Mouse (Mus musculus): ENCODE data around the gene Gm2000. TPM values are rescaled to one million over a fixed set of nuclear protein-coding genes. Genes with fewer than 3 reads are reported as not detected.
"Not testable (repeated sequence)": the region's sequence is repeated elsewhere in the genome, so short reads cannot be mapped to it uniquely, and the experiment has no call there.

The Gm2000 gene
- 47.2 and 49.4 TPM in 2 replicates for polyA plus RNA-seq (2012; rRNA removed)

- no peak for DNase-seq (ENCODE audit: extremely low spot score in 1 of 2, low spot score in 1 of 2)
Measured at GRCm38 (mm10) chr1:156365740-156366139, at the start of gene Gm2000. Gm2000 (plus strand) TSS chr1:156366040.

GRCm38 (mm10) chr1:156323126-156323525 lies 42.7 kb upstream of the Gm2000 start:
- no peak for DNase-seq (ENCODE audit: extremely low spot score in 1 of 2, low spot score in 1 of 2)

DNA sequence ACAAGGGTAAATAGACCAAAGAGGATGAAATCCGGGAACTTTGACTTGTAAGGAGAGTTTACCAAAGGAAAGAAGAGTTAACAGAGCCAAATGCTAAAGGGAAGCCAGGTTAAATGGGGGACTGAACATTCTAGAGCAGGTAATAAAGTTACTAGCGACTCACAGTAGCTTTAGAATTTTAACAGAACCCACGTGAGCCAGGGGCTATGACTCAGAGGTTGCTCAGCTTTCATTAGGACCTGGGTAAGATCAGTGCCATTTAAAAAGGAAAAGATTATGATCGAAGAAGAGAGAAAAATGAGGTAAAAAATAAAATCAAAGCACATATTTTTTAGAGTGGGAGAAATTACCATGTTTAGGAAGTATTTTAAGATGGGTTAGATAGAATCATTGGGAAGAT lies 25.0 kb upstream of the Gm2000 start:
- no peak for DNase-seq (ENCODE audit: extremely low spot score in 1 of 2, low spot score in 1 of 2)

GRCm38 (mm10) chr1:156344433-156344832 lies 21.4 kb upstream of the Gm2000 start:
- no peak for DNase-seq (ENCODE audit: extremely low spot score in 1 of 2, low spot score in 1 of 2)

GRCm38 (mm10) chr1:156345633-156346032 lies 20.2 kb upstream of the Gm2000 start:
- no peak for DNase-seq (ENCODE audit: extremely low spot score in 1 of 2, low spot score in 1 of 2)

DNA sequence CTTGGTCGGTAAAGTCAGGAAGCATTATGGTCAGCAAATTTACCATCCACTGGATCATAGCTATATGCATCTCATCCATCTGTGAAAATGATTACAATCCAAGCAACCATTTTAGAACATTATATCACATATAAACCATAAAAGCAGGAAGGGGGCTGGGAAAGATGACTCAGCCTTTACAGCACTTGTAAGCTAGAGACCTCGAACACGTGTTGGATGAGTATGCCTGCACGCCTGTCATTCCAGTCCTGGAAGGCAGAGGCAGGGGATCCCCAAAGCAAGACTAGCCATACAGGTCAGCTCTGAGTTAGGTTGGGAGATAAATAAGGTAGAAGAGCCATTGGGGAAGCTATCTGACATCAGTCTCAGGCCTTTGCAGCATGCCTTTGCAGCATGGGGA lies 16.8 kb upstream of the Gm2000 start:
- DNase-seq (ENCODE audit: extremely low spot score in 1 of 2, low spot score in 1 of 2), result no peak

DNA sequence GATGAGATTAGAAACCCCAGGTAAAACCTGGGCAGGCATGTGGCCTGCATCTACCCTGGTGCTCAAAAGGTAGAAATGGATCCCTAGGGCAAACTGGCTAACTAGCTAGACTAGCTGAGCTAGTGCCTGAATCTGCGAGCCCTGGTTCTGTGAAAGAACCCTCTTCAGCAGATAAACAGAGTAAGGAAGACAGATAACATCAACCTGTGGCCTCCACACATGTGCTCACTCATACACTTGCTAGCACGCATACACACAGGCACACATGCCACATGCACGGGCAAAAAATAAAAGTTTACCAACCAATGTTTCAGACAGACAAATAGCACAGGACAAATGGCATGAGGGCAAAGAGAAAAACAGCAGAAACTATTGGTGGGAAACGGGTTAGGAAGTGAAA lies 15.4 kb upstream of the Gm2000 start:
- no peak for DNase-seq (ENCODE audit: extremely low spot score in 1 of 2, low spot score in 1 of 2)

DNA sequence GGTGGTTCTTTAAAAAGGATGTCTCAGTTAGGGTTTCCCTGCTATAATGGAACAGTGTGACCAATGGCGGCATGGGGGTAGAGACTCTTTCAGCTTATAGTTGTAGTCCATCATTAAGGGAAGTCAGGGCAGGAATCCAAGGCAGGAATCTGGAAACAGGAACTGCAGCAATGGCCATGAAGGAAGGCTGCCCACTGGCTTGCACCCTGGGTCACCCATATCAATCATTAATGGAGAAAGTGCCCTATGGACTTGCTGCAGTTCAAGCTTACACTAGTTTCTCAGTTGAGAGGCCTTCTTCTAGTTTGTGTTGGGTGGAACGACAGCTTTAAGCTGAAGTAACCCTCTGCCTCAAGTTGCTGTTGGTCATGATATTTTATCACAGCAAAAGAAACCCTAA lies 13.4 kb upstream of the Gm2000 start:
- no peak for DNase-seq (ENCODE audit: extremely low spot score in 1 of 2, low spot score in 1 of 2)

- DNase-seq (ENCODE audit: extremely low spot score in 1 of 2, low spot score in 1 of 2), result no peak
Measured at GRCm38 (mm10) chr1:156381217-156381616, 15.4 kb downstream of the Gm2000 start.

GRCm38 (mm10) chr1:156386232-156386631 lies 20.4 kb downstream of the Gm2000 start:
- no peak for DNase-seq (ENCODE audit: extremely low spot score in 1 of 2, low spot score in 1 of 2)

- no peak for DNase-seq (ENCODE audit: extremely low spot score in 1 of 2, low spot score in 1 of 2)
Measured at GRCm38 (mm10) chr1:156386880-156387279, 21.0 kb downstream of the Gm2000 start.

DNA sequence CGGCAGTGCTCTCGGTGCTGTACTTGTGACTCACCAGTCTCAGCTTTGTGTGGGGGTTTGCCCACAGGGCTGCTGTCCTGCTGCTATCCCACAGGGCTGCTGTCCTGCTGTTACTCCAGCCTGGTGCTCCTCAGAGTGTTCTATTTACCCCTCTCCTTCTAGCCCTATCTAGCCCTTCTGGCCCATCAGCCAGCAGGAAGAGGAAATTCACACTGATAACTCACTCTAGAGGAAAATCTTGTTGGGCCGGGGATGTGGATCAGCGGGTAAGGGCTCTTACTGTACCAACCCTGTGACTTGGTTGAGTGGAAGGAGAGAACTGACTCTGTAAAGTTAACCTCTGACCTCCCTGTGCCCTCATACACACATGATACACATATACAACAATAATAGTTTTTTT lies 27.3 kb downstream of the Gm2000 start:
- DNase-seq (ENCODE audit: extremely low spot score in 1 of 2, low spot score in 1 of 2), result no peak

GRCm38 (mm10) chr1:156400159-156400558 lies 34.3 kb downstream of the Gm2000 start:
- not testable (repeated sequence) for DNase-seq (ENCODE audit: extremely low spot score in 1 of 2, low spot score in 1 of 2)

- DNase-seq (ENCODE audit: extremely low spot score in 1 of 2, low spot score in 1 of 2), result no peak
Measured at GRCm38 (mm10) chr1:156402491-156402890, 36.7 kb downstream of the Gm2000 start.

- no peak for DNase-seq (ENCODE audit: extremely low spot score in 1 of 2, low spot score in 1 of 2)
Measured at GRCm38 (mm10) chr1:156403251-156403650, 37.4 kb downstream of the Gm2000 start.

DNA sequence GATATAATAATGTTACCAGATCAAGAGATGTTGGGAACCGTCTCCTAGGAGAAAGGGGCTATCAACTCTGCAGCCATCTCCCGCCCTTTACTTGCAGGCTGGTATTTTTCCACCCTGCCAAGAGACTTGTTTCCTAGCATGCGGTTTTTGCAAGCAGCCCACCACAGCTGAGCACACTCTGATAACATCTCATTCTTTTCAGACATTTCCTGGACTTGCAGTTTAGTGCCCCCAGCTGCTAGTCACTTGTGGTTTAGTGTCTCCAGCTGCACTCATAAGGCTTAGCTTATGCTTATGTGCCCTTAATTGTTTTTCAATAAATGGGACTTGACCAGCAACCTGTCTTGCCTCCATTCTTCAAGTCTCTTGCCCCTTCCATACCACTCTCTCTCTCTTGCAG lies 42.2 kb downstream of the Gm2000 start:
- DNase-seq (ENCODE audit: extremely low spot score in 1 of 2, low spot score in 1 of 2), result no peak

DNA sequence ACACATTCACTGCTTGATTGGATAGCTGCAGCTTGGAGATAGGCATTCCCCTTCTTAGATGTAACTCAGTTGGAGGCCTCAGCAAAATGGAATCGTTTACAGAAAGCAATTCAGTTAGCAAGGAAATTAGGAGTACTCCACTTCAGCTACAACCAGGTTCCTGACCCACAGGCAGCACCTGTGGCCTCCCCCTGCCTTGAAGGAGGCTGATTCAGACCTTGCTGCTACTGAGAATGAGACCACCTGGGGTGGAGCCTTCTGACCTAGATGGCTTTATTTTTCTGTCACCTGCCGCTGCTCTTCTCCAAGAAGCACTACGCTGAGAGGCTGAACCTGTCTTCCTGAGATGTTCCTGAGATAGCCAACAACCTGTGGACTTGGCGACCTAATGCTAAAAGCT lies 42.7 kb downstream of the Gm2000 start:
- no peak for DNase-seq (ENCODE audit: extremely low spot score in 1 of 2, low spot score in 1 of 2)

Other genes with a start within 250 kb of the Gm2000 start
- 9.6 and 11.8 TPM in 2 replicates for gene Fam163a, start 161.0 kb upstream of the Gm2000 start, polyA plus RNA-seq (2012; rRNA removed)
- 0.98 and 1.1 TPM in 2 replicates for gene Tdrd5, start 62.4 kb upstream of the Gm2000 start, polyA plus RNA-seq (2012; rRNA removed)
- 0.21 and 0.26 TPM in 2 replicates for gene Nphs2, start 55.3 kb upstream of the Gm2000 start, polyA plus RNA-seq (2012; rRNA removed)
- gene Axdnd1, start 55.1 kb downstream of the Gm2000 start, polyA plus RNA-seq (2012; rRNA removed), result 0.71 and 0.84 TPM in 2 replicates
- gene Soat1, start 108.3 kb downstream of the Gm2000 start, polyA plus RNA-seq (2012; rRNA removed), result 20.3 and 23.5 TPM in 2 replicates
- 5.1 and 8.1 TPM in 2 replicates for gene Gm10031, start 158.0 kb downstream of the Gm2000 start, polyA plus RNA-seq (2012; rRNA removed)
- 33.4 and 34.1 TPM in 2 replicates for gene Abl2, start 192.7 kb downstream of the Gm2000 start, polyA plus RNA-seq (2012; rRNA removed)

All from frontal cortex, adult 2 months (tissue).